Mouse (Mus musculus): Measurements from ENCODE around the gene Fcho2.

DNA sequence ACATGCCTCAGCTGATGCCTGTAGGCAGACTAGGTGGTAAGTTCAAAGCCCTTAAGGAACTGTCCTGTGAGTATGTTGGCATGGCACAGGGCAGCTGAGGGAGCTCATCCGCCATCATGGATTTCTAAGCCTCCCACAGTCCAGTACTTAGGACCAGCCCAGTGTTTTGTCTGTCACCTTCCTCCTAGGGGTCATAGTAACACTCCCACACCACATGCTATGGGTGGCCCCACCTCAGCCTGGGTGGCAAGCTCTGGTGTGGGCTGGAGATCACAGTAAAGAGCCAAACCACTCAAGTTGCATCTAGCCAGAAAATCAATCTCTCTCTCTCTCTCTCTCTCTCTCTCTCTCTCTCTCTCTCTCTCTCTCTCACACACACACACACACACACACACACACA lies 136.0 kb downstream of the Fcho2 start:
- TF ChIP-seq CTCF (IDR thresholded peaks at IDR 0.05; ENCODE audit: borderline replicate concordance, extremely low read depth, insufficient read depth, insufficient read length) (no peak), POLR2A (IDR thresholded peaks at IDR 0.05; ENCODE audit: borderline replicate concordance, extremely low read depth, insufficient read depth, insufficient read length, poor library complexity, severe bottlenecking) (no peak)

Measured in brain, embryonic 14.5 days (tissue).